Mouse (Mus musculus): ENCODE results near the gene Vps9d1. TPM values are rescaled to one million over a fixed set of nuclear protein-coding genes. Genes with fewer than 3 reads are reported as not detected.

Gene Vps9d1
- polyA plus RNA-seq, 1 experiment = 152 TPM

DNA sequence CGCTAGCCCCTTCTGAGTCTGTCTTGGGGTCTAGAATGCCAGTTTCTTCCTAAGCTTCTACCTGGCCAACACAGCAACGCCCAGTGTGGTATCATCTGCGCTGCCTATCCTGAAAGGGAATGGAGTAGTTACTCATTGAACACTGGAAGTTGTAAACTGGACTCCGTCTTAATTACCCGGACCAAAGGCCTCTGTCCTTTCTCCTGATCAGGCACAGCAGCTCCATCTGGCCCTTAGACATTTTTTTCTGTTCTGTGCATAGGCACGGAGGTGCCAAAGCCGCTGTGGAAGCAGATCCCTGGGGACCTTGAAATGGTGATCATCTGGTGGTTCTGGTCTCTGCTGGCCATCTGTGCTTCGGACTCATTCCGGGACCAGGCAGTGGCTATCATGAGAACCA, 60.4 kb downstream of the Vps9d1 start:
- no peak for DNase-seq
- peaks cover 11% of the 10 kb centered on the region for H3K4me1 ChIP-seq (replicated peaks; ENCODE audit: control insufficient read depth, insufficient read depth, low read length)
- no peak overlapping the region for H3K27ac ChIP-seq (ENCODE audit: control insufficient read depth, insufficient read depth, low read length)
- 98% methylated on average over 9 of the region's 9 CpGs for WGBS
- no peaks in the 10 kb centered on the region for H3K36me3 ChIP-seq (ENCODE audit: control insufficient read depth, insufficient read depth, low read length)
- TF ChIP-seq CTCF (IDR thresholded peaks at IDR 0.05; ENCODE audit: borderline replicate concordance, control insufficient read depth, extremely low read depth, insufficient read depth, low read length, poor library complexity) (no peak), POLR2A (IDR thresholded peaks at IDR 0.05; ENCODE audit: control insufficient read depth, extremely low read depth, insufficient read depth, low read length, poor library complexity) (no peak)
- no peak overlapping the region for H3K4me3 ChIP-seq (ENCODE audit: control insufficient read depth, insufficient read depth, low read length)
- no peaks in the 10 kb centered on the region for H3K27me3 ChIP-seq (ENCODE audit: control insufficient read depth, insufficient read depth, low read length)

Other genes starting within 250 kb of the Vps9d1 start
- gene Ankrd11, start 212.1 kb downstream of the Vps9d1 start, polyA plus RNA-seq (2012; rRNA removed) = 118 and 145 TPM in 2 replicates
- 126 and 145 TPM in 2 replicates for gene Spg7, start 191.4 kb downstream of the Vps9d1 start, polyA plus RNA-seq (2012; rRNA removed)
- gene Rpl13, start 152.0 kb downstream of the Vps9d1 start, polyA plus RNA-seq (2012; rRNA removed) = 3,303 and 3,543 TPM in 2 replicates
- 2.1 and 3.1 TPM in 2 replicates for gene Cpne7, start 137.0 kb downstream of the Vps9d1 start, polyA plus RNA-seq (2012; rRNA removed)
- 12.4 and 17.5 TPM in 2 replicates for gene Sult5a1, start 96.0 kb downstream of the Vps9d1 start, polyA plus RNA-seq (2012; rRNA removed)
- gene Dpep1, start 68.1 kb downstream of the Vps9d1 start, polyA plus RNA-seq (2012; rRNA removed) = 4.5 and 13.2 TPM in 2 replicates
- 122 and 128 TPM in 2 replicates for gene Chmp1a, start 41.6 kb downstream of the Vps9d1 start, polyA plus RNA-seq (2012; rRNA removed)
- 0.66 and 1.1 TPM in 2 replicates for gene Spata33, start 41.5 kb downstream of the Vps9d1 start, polyA plus RNA-seq (2012; rRNA removed)
- gene Cdk10, start 29.5 kb downstream of the Vps9d1 start, polyA plus RNA-seq (2012; rRNA removed) = 63.4 and 70.8 TPM in 2 replicates
- 27.6 and 34.0 TPM in 2 replicates for gene Spata2l, start 18.1 kb downstream of the Vps9d1 start, polyA plus RNA-seq (2012; rRNA removed)
- gene Zfp276, start 153 bp downstream of the Vps9d1 start, polyA plus RNA-seq (2012; rRNA removed) = 75.5 and 82.4 TPM in 2 replicates
- gene Fanca, start 64.2 kb upstream of the Vps9d1 start, polyA plus RNA-seq (2012; rRNA removed) = 84.5 and 97.2 TPM in 2 replicates
- 2.1 and 2.5 TPM in 2 replicates for gene Spire2, start 78.4 kb upstream of the Vps9d1 start, polyA plus RNA-seq (2012; rRNA removed)
- 256 and 261 TPM in 2 replicates for gene Tcf25, start 119.4 kb upstream of the Vps9d1 start, polyA plus RNA-seq (2012; rRNA removed)
- 0.34 and 0.46 TPM in 2 replicates for gene Mc1r, start 152.8 kb upstream of the Vps9d1 start, polyA plus RNA-seq (2012; rRNA removed)
- gene Tubb3, start 157.1 kb upstream of the Vps9d1 start, polyA plus RNA-seq (2012; rRNA removed) = 19.4 and 31.5 TPM in 2 replicates
- 31.1 and 32.6 TPM in 2 replicates for gene Def8, start 169.2 kb upstream of the Vps9d1 start, polyA plus RNA-seq (2012; rRNA removed)
- gene Afg3l1, start 223.6 kb upstream of the Vps9d1 start, polyA plus RNA-seq (2012; rRNA removed) = 29.9 and 33.4 TPM in 2 replicates

All from thymus, adult 2 months (tissue).